Mouse (Mus musculus) small intestine, adult 2 months (tissue): ENCODE measurements around the gene Phf23. TPM values are rescaled to one million over a fixed set of nuclear protein-coding genes. Genes with fewer than 3 reads are reported as not detected.

Source experiments
- H3K27ac ChIP-seq: fragments of 200-500 bp; 2 replicates; pipeline ENCODE4 v1.5.1; 2012; ENCODE audit warnings: low read depth, low read length, control low read depth, inconsistent platforms; ENCODE audit not compliant: insufficient read depth
- H3K27me3 ChIP-seq: fragments of 200-500 bp; 2 replicates; pipeline ENCODE4 v1.6.1; 2012; ENCODE audit warnings: mild to moderate bottlenecking, moderate library complexity, low read length, inconsistent platforms; ENCODE audit not compliant: control insufficient read depth, insufficient read depth
- H3K36me3 ChIP-seq: fragments of 200-500 bp; 2 replicates; pipeline ENCODE4 v1.6.1; 2012; ENCODE audit warnings: mild to moderate bottlenecking, low read length, control low read depth, inconsistent platforms; ENCODE audit not compliant: control insufficient read depth, insufficient read depth
- H3K4me1 ChIP-seq: fragments of 200-500 bp; 2 replicates; pipeline ENCODE4 v1.6.1; 2012; ENCODE audit warnings: low read length, inconsistent platforms, mixed read lengths; ENCODE audit not compliant: control insufficient read depth, insufficient read depth, insufficient read length
- H3K4me3 ChIP-seq: fragments of 200-500 bp; 2 replicates; pipeline ENCODE4 v1.5.1; 2012; ENCODE audit warnings: low read depth, mild to moderate bottlenecking, control low read depth, inconsistent platforms, low read length, moderate library complexity
- CTCF ChIP-seq: fragments of 200-500 bp; IDR thresholded peaks from 2 replicates; pipeline ENCODE4 v1.5.1; 2012; ENCODE audit warnings: low read depth, mild to moderate bottlenecking, control low read depth, inconsistent platforms, low read length, moderate library complexity, mixed read lengths; ENCODE audit not compliant: insufficient replicate concordance, insufficient read length; ENCODE audit errors: extremely low read depth
- POLR2A ChIP-seq: fragments of 200-500 bp; IDR thresholded peaks from 2 replicates; pipeline ENCODE4 v1.6.1; 2012; ENCODE audit warnings: low read depth, mild to moderate bottlenecking, control low read depth, inconsistent platforms, low read length, moderate library complexity
- WGBS: fragments of 180-500 bp; shearing (Covaris S2); methylation state at CpG from one replicate; pipeline ENCODE4 v1.1.7; 2018; 5-methylcytosine and 5-hydroxymethylcytosine counted together
- polyA plus RNA-seq: library from polyadenylated mRNA; depleted of rRNA; stranded (reverse); fragments of >200 nt; gene quantifications from 2 replicates; pipeline ENCODE4 v1.2.3, GENCODE M21; 2012

The Phf23 gene
- polyA plus RNA-seq, 1 experiment = 12.4 TPM

DNA sequence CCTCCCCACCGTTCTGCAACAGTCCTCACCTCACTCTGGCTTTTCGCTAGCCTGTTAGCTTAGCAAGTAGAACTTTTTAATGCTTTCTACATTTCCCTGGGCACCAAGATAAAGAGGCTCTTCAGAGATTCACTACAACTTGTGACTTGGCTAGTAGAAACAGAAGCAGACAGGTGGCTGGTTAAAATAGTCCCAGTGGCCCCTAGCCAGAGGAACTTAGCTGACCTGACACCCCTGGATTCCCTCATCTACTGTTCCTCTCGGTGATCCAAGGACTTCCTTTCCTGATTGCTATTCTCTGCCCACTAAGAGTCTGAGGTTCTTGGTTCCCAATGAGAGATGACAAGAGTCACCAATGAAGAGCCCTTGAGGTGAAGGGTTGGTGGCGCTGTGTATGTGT lies 12.2 kb upstream of the Phf23 start:
- Histone ChIP-seq H3K36me3 (peaks cover 26% of the 10 kb centered on the region), H3K27me3 (no peaks in the 10 kb centered on the region), H3K4me3 (no peak overlapping the region), H3K27ac (no peak overlapping the region), H3K4me1 (peaks cover 8% of the 10 kb centered on the region; the same call in 1 of the 2 replicates)
- TF ChIP-seq POLR2A (no peak), CTCF (no peak)
- WGBS = 77% methylated on average over 4 of the region's 4 CpGs

DNA sequence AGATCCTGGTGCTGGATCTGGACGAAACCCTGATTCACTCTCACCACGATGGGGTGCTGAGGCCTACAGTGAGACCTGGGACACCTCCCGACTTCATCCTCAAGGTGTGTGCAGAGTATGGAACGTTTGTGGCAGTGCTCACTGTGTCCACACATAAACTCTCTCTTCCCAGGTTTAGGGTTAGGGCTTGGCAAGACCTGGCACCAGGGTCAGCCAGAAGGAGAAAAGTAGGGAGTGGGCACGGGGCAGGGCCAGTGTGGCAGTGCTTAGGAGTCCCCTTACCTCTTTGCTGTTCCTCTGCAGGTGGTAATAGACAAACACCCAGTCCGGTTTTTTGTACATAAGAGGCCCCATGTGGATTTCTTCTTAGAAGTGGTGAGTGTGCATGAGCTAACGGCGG lies 11.1 kb upstream of the Phf23 start:
- H3K27me3 ChIP-seq = no peaks in the 10 kb centered on the region
- H3K4me3 ChIP-seq = no peak overlapping the region
- TF ChIP-seq CTCF (no peak), POLR2A (no peak)
- 87% methylated on average over 8 of the region's 8 CpGs for WGBS
- H3K4me1 ChIP-seq = peaks cover 8% of the 10 kb centered on the region; the same call in 1 of the 2 replicates
- H3K36me3 ChIP-seq = peaks cover 36% of the 10 kb centered on the region
- no peak overlapping the region for H3K27ac ChIP-seq

DNA sequence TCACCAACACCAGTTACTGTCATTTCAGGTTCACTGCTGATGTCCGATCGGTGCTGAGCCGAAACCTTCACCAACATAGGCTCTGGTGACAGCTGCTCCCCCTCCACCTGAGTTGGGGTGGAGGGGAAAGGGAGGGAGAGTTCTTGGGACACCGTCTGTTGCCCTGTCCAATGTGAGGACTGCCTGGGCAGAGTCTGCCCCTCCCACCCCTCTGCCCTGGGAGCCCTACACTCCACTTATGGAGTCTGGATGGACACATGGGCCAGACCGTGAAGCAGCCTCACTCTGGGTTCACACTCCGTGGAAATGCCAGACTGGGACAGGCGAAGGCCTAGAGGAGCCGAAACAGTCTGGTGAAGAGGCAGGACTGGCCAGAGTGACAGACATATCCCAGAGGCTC lies 5.6 kb upstream of the Phf23 start:
- TF ChIP-seq POLR2A (no peak), CTCF (no peak)
- 0 out of 2 replicates have a peak overlapping the region, but pooled peaks have one; percentile 15 for H3K27ac ChIP-seq
- H3K4me3 ChIP-seq = no peak overlapping the region
- H3K27me3 ChIP-seq = no peaks in the 10 kb centered on the region
- H3K36me3 ChIP-seq = peaks cover 53% of the 10 kb centered on the region
- peaks cover 5% of the 10 kb centered on the region for H3K4me1 ChIP-seq
- WGBS = 91% methylated on average over 8 of the region's 8 CpGs

DNA sequence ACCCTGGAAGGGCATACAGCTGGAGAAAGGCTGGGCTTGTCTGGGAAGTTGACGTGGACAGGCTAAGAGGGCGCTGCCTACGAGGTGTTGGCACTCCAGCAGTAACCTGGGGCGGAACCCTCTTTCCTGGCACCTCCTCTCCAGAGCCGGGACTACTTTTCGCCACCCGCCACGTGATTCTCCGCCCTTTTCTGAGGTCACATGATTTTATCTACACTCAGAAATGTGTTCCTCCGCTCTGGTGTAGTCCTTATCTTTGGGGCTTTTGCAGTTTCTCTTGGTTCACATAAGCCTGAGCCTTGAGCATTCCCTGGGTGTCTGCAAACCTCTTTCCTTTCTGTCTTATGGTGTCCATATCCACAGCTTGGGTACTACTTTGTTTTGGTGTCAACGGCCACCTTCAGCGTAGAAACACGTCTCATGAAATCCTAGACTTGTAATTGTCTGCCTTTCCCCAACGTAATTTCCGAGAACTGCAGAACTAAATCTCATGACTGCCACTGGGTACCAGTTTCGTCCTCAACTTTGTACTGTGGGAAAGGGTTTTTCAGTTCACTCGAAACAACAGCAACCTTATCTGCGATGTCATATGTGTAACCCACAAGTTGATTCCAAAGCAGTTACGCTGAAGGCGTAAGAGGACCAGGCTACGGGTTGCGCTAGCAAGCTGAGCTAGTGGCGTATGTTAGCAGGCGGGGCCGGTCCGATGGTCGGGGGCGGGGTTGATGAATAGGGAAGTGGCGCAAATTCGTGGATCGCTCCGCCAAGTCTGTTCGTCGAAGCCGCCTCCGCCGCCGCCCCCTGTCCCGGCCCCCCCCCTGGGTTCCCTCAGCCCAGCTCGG lies 4.5 kb upstream of the Phf23 start, which contains the start of gene Gabarap:
TSS of gene Gabarap (plus strand) at position 294 of the 842 bp plus-strand sequence.
- WGBS = under 1% methylated on average over 40 of the region's 40 CpGs

DNA sequence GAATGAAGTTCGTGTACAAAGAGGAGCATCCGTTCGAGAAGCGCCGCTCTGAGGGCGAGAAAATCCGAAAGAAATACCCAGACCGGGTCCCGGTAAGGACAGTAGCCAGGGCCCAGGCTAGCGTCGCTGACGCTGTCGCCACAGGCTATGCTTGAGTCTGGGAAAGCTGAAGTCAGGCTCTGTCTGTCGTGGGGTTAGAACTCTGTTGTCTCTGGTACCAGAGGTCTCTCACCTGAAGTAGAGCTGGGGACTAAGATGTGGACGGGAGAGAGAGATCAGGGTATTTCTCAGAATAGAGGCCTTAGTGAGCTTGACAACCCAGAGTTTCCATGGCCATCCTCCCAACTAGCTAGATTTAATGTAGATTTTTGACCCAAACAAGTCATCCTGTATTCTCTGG lies 3.9 kb upstream of the Phf23 start:
- H3K4me1 ChIP-seq = peaks cover 5% of the 10 kb centered on the region
- TF ChIP-seq CTCF (no peak), POLR2A (no peak)
- under 1% methylated on average over 15 of the region's 15 CpGs for WGBS

More for the DNA sequence above, 4.5 kb upstream of the Phf23 start, which contains the start of gene Gabarap:
- Histone ChIP-seq H3K4me3 (peak within 1 kb of the TSS; percentile 86), H3K36me3 (peaks cover 47% of the 10 kb centered on the region), H3K4me1 (peaks cover 5% of the 10 kb centered on the region), H3K27me3 (no peaks in the 10 kb centered on the region), H3K27ac (peak within 1 kb of the TSS; percentile 99)
- TF ChIP-seq CTCF (no peak), POLR2A (peak; percentile 64; the same call in 1 of the 2 replicates)

DNA sequence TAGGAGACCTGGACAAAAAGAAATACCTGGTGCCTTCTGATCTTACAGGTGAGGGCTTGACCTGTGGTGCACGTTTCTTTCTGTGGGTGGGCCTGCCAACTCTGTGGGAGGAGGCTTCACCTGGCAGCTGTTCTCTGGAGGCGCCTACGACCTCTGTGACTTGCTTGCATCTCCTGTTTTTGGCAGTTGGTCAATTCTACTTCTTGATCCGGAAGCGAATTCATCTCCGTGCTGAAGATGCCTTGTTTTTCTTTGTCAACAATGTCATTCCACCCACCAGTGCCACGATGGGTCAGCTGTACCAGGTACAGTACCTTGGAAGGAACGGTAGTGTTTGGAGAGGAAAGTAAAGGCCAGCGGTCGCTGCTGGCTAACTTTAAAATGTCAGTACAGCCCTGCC lies 3.2 kb upstream of the Phf23 start:
- Histone ChIP-seq H3K36me3 (peaks cover 37% of the 10 kb centered on the region), H3K27me3 (no peaks in the 10 kb centered on the region), H3K4me1 (peaks cover 5% of the 10 kb centered on the region), H3K4me3 (peak overlapping the region; percentile 54), H3K27ac (peak overlapping the region; percentile 6; the same call in 1 of the 2 replicates)
- TF ChIP-seq POLR2A (no peak), CTCF (no peak)
- 32% methylated on average over 10 of the region's 10 CpGs for WGBS

More for the DNA sequence above, 3.9 kb upstream of the Phf23 start:
- Histone ChIP-seq H3K36me3 (peaks cover 42% of the 10 kb centered on the region), H3K27ac (peak overlapping the region; percentile 96), H3K4me3 (peak overlapping the region; percentile 86), H3K27me3 (no peaks in the 10 kb centered on the region)

DNA sequence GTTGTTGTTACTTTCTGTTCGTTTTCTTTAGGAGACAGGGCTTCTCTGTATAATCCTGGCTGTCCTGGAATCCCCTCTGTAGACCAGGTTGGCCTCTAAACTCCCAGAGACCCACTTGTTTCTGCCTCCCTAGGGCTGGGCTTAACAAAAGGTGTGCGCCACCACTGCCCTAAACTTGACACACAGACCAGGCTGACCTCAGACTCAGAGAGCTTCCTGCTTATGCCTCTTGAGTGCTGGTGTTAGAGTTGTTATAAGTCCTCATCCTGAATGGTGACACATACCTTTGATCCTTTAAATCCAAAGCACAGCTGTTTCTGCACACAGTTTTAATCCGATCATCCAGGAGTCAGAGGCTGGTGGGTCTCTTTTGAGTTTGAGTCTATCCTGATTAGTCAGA lies 2.6 kb upstream of the Phf23 start:
- WGBS = 79% methylated on average over 3 of the region's 3 CpGs

More for the DNA sequence above, 2.6 kb upstream of the Phf23 start:
- no peak overlapping the region for H3K4me3 ChIP-seq
- peaks cover 5% of the 10 kb centered on the region for H3K4me1 ChIP-seq
- H3K27me3 ChIP-seq = no peaks in the 10 kb centered on the region
- H3K27ac ChIP-seq = no peak overlapping the region
- H3K36me3 ChIP-seq = peaks cover 38% of the 10 kb centered on the region
- no peak for TF ChIP-seq CTCF
- TF ChIP-seq POLR2A = no peak
